Mouse (Mus musculus): ENCODE measurements around the gene Lmnb2.

Gene Lmnb2

GRCm38 (mm10) chr10:80857386-80857785 is 60.7 kb downstream of the Lmnb2 start:
- no peak for DNase-seq (ENCODE audit: low read depth, low spot score)

- DNase-seq (ENCODE audit: low read depth, low spot score), result no peak
Observed at GRCm38 (mm10) chr10:80856908-80857307, 61.1 kb downstream of the Lmnb2 start.

- peak; percentile 86 for DNase-seq (ENCODE audit: low read depth, low spot score)
Observed at GRCm38 (mm10) chr10:80856267-80856666, 61.8 kb downstream of the Lmnb2 start.

GRCm38 (mm10) chr10:80855749-80856073 is 62.3 kb downstream of the Lmnb2 start:
- no peak for DNase-seq (ENCODE audit: low read depth, low spot score)

- DNase-seq (ENCODE audit: low read depth, low spot score), result peak; percentile 90
Observed at GRCm38 (mm10) chr10:80854913-80855748, 62.9 kb downstream of the Lmnb2 start, which contains the start of the genes Lsm7 and Sppl2b. Lsm7 (minus strand) TSS chr10:80855209. Sppl2b (plus strand) TSS chr10:80855275.
